Mouse (Mus musculus) frontal cortex, postnatal 10 days (tissue): ENCODE measurements around the gene Elavl2.
"Not testable (repeated sequence)": the region's sequence is repeated elsewhere in the genome, so short reads cannot be mapped to it uniquely, and the experiment has no call there.

Source experiments
- DNase-seq, 2 experiments: peaks; one replicate each; pipeline ENCODE4 v3.0.0; 2022; ENCODE audit warnings: low spot score in 2 of 2, mixed read lengths in 1 of 2

The Elavl2 gene

DNA sequence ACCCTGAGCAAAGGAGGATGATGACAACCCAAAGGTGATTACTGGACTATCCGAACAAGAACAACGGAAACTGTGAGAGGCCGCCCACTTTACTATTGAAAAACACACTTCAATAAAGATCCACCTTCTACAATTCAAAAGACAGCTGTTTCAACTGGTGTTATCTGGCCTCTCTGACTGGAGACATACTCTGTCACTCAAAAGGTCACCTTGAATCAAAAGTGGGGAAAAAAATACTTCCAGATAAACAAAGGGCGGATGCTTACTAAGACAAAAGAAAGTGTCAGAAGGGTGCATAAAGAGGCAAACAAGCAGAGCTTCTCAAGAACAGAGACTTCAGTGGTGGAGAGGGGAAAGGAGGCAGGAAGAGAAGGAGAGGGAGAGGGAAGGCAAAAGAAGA lies 66.4 kb downstream of the Elavl2 start:
- DNase-seq = no peak

DNA sequence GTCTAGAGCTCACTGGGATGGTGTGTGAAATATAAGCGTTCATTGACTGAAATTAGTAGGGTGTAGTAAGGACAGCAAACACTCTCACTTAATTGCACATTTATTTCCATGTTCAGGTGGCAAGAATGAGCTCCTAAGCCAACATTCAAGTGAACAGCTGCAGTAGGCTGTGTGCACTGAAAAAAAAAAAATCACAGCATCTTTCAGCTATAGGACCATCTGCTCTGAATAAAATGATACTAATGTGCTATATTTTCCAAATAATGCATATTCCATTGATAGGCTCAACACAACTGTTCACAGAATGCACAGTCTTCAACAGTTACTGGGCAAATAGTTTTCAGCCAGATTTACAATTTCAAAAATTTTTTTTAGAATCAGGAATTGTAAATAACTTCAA lies 89.8 kb downstream of the Elavl2 start:
- no peak for DNase-seq

DNA sequence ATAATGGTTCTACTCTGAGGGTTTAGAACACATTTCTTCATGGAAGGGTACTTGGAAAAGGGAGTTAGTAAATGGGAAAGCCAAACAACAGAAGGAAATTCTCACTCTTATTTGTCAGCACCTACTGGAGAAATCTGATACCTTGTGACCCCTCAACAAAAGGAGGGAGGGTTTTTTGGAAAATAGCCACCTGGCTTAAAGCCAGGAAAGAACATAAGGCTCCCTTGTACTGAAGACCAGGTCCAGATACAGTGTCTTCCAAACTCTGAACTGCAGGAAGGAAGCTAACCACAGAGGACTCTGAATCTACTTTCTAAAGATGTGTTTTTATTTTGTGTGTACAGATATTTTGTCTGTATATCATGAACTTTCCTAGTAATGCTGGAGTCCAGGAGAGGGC lies 102.9 kb downstream of the Elavl2 start:
- no peak for DNase-seq

DNA sequence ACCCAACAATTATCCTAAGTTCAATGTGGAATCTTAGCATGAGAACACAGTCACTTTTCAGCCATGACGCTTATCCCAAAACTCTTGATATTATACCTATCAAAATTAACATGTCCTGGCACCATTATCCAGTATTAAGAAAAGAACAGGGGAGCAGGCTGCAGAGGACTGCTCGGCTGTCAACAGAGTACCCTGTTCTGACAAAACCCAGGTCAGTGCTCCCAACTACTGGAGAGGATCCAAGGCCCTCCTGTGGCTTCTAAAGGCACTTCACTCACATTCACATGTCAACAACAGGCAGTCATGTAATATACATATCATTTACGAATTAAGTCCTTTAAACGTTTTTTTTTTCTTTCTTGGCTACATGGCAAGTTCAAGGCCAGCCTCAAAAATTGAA lies 105.3 kb downstream of the Elavl2 start:
- no peak for DNase-seq

DNA sequence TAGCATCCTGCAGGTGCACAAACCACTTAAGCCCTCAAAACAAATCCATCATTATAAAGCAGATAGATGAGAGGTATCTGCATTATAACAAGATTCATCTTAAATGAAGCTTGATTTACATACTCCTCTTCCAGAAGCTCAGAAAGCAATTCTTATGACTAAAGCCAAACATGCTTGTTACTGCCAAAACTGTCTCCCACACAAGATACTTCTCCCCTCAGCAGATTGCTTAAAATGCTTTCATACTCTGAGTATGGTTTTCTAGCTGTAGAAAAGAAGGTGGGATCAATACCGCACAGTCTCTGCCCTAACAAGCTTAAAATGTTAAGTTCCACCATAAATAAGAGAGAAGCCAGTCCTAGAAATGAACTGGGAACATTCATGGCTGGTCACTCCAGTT lies 109.1 kb downstream of the Elavl2 start:
- DNase-seq = no peak

DNA sequence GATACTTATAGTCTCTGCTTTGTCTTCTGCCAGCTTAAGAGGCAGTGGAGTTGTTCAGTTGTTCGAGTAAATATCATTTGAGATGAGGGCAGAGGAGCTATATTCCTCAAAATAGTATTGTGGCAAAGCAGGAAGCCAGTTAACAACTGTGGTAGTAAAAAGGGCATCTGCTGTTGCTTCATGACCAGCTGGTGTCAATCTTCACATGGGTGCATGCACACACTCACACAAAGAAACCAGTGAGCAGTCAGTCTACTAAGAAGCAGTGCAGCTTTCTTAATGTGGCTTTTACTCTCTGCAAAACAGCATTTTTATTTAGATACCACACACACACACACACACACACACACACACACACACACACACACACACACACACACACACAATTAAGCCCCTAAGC lies 110.2 kb downstream of the Elavl2 start:
- no peak for DNase-seq

DNA sequence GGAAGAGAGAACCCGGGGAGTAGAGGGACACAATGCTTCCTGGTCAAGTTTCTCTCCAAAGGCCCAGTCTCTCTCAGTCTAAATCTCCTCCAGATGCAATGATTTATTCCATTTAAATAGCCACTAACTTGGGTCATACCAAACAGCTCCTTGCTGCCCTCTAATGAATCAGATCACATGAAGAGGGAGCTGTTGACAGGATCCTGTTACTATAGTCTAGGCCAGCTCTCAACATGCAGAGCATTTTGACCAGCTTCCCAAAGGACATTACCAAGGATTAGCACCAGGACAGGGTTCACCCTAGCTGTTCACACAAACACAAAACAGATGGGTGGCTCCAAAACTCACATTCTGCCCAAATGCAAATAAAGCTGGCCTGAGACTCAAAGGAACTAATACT lies 111.4 kb downstream of the Elavl2 start:
- no peak for DNase-seq

DNA sequence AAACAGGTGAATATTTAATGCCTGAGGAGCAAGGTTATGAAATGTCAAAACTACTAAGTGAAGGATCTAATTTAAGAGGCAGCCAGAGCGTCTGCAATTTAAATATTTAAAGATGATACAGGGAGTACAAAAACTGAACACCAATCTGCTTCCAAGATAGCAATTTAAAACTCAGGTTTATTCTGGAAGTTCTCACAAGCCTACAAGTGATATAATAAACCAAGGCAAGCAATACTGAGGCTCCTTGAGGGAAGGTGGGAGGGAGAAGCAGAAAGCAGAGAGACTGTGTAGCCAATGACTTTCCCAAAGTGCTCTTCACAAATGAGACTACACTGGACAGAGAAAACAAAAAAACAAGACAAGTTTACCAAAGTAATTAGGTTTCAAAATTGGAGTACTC lies 132.2 kb downstream of the Elavl2 start:
- no peak for DNase-seq

DNA sequence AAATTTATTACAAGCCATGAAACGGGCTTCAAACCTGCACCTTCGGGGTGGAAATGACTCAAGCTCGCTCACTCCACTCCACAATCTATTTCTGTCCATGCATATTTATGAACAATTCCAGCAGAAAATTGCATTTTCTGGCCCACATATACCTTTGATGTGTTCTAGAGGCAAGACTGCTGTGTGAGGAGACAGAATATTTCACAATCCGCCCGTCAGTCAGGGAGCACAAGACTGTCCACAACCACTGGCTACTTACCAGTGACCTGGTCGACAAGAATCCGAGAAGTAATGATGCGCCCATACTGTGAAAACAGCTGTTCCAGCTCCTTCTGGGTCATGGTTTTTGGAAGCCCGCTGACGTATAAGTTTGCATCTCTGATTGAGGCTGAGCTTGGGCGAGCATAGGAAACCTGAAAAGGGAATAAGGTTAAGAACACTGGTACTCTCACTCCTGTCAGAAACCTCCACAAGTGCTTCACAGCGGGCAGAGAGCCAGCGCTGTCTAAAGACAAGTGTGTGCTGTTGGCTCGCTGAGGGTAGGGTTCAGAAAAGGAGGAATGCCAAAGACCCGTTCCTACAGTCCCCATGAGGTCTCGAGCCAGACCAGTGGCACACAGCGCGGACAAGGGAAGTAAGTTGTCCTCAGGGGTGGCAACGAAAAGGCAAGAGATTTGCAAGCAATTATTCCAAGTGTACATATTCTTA lies 136.7 kb downstream of the Elavl2 start:
- no peak for DNase-seq

DNA sequence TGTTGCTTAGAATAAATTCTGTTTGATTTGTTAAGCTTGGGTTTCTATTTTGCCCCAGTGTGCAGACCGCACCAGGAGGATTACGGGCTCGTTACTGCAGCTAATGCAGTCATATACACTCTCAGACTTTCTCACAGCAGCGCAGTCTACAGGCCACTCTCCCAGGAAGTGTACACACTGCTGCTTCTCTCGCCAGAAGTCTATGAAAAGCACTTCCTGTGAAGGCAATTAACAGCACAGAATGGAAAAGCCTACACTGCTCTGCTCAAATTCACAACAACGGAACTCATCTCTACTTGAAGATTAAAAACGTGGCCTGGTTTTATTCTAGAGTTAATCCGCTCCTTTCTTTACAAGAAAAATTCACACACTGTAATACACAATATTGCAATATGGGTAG lies 137.7 kb downstream of the Elavl2 start:
- DNase-seq = no peak

DNA sequence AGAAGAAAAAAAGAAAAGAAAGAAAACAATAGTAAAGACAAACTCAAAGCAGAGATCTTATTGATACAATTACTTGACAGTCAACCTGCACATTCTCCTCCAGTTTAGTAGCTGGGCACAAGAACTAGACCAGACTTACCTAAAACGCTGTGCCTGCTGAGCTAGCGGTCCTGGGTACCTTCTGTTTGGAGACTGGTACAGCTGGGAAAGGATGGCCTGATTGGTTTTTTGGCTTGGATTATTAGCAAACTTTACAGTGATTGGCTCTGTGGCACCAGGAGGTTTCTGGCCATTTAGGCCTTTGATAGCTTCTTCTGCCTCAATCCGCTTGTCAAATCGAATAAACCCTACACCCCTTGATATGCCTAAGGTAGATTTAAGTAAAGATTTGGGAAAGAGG lies 140.0 kb downstream of the Elavl2 start:
- no peak for DNase-seq

DNA sequence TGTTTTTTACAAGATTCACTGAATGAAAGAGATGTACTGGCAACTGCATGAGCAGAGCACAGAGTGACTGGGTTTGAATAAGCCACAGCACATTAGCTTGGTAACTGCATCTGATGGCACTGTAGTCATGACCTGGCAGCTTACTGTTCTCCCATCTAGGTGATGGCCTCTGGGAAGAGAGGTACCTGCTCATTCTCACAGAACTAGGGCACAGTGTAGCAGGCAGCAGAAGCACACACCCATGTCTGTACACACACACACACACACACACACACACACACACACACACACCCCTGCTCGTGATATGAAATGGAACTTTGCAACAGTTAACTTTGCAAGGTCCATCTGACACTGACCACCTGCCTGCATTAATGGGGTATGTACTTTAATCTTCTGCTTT lies 151.9 kb downstream of the Elavl2 start:
- DNase-seq = no peak

DNA sequence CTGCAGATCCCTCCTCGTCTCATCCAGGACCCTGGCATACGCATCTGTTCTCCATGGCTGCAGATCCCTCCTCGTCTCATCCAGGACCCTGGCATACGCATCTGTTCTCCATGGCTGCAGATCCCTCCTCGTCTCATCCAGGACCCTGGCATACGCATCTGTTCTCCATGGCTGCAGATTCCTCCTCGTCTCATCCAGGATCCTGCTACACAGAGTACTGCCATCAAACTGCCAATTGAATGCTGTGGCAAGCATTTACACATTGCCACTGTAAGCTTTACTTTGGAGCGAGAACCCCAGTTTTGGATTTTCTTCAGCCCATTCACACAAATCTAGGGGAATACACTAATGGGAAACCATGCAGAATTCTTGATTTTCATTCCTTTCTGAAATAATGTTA lies 155.4 kb downstream of the Elavl2 start:
- DNase-seq = not testable (repeated sequence)

DNA sequence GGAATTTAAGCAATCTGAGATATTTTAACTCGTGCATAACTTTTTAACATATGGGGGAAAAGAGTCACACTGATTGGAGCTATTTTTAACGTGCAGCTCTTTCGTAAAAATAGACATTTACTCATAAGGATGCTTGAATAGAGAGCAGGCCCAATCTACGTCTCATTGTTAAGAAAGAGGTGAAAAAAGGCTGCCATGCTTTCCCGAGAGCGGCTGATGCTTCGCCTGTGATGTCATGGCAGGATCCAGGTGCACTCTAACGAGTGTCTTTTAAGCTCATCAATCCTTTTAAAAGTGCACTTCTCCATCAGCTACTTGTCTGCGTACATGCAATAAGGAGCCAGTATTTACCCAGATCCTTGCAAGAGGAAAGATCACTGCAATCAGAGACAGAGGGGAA lies 156.0 kb downstream of the Elavl2 start:
- no peak for DNase-seq

DNA sequence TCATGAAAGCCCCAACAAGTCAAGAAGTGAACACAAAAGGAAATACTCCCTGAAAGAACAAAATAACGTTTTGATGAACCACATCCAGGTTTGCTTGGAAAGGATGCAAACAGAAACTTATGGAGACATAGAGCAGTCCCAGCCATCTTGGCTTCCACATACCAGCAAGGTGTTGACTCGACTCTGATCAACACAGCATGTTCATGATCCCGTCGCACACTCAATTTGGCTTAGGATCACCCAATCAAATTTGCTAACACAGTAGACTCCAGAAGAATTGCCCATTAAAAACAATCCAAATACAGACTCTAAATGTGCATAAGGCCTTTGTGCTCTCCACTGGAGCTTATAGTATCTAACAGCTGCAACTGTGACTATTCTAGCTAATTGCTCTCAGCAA lies 156.7 kb downstream of the Elavl2 start:
- no peak for DNase-seq

DNA sequence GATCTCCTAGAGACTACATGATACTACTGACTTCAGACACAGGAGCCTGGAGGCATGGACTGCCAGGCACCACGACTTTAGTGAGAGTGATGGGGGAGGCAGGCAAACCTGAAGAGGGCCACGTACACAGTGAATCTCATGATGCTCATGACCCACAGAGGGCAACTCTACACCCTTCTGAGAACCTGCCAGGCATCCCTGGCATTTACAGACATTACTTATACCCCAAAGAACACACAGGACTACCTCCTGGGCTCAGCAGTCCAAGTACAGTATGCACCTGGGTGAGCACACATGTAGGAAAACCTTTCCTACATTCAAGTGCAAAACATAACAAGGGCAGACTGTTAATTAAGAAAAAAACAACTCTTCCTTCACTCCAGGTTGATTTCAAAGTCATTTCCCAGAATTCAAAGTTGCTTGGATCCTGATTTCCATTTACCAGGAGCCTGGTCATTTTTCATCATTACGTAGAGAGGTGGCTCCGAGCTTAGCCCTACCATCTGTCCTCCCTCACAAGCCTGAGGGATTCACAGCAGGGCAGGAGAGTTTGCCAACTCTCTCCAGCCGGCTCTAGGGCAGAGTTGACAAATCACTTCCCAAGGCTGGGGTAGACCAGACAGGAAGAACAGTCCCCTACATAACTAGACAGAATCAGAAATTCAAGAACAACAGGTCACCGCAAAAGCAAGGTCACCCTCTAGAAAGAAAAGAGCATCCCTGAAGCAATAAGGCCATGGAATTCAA lies 161.7 kb downstream of the Elavl2 start:
- no peak for DNase-seq

DNA sequence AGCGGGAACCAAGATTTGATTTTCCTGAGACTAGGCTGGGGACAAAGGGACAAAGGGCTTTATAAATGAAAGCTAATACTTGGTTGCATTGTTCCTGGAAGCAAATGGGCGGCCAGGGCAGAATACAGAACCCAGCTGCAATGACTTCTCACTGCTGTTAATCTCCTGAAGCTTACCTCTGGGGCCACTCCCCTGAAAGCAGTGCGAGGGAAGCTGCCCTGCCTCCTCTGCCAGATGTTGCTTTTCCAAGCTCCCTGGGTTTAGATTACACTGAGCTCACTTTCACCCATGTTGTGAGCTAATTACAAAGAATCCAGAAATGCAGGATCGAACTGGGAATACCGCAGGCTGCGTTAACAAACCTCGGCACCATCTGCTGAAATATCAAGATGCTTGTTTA lies 163.6 kb downstream of the Elavl2 start:
- no peak for DNase-seq

DNA sequence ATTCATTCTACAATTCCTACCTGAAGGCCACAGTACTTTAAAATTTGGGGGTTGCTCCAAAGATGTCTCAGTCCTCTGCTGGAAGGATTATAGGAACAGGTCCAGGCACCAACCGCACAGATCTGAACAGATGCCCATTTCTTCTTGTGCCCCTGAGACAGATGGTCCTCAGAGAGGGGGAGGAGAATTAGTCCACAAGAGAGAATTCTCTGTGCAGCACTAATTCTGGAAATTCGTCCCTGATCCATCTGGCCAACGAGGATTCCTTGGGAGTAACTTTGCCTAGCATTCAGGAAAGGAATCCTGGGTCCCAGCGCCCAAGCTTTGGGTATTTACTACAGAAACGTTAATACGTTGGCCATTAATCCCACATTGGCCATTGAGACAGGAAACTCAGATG lies 165.6 kb downstream of the Elavl2 start:
- no peak for DNase-seq

DNA sequence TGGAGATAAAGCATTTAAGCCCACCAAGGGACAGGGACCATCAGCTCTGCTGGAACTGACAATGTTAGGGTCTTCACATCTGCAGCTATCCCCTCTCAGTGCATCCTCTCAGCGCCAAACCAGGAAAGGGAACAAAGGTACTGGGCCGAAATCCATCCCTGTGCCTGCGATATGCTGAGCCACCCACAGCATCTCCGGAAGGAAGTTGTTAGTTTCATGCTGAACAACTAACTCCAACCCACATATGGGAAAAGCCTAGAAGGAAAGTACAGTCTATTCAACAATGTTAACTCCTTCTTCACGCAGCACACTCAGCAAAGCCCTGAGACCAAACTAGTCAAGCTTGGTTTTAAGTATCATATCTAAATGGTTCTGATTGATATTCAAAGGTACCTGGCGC lies 167.0 kb downstream of the Elavl2 start:
- DNase-seq = no peak

DNA sequence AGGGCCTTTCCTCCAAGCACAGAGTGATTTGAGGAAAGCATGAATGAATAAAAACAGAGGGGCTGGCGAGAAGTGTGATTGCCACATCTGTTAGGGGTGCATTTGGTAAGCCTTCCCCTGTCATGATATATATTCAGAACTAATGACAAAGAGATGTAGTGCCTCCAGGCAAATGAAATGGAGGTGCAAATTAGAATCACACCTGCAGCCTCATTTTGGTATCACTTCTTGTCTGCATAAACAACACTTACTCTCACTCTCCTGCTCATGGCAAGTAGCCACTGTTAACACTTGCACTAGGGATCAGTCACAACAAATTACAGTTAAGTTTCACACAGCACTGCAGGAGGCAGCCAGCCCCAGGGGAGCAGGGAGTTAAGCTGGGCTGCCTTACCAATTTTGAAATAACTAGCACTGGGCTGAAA lies 170.1 kb downstream of the Elavl2 start:
- DNase-seq = no peak

DNA sequence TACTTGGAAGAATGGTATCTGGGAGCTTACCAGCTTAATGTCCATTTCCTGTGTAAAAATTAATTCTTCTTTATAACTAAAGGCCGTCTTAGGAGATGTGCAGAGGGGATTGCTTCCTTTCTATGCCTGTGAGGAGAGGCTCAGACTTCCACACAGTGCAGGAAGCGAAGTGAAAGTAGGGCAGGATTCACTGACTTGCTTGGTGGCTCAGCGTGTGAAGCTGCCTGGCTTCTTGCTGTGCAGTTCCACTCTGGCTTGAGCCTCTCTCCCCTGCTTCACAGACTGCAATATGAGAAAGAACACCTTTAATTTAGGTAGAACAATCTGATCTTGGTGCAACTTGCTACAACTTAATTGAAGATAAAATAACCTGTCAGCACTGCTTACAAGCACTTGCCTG lies 172.2 kb downstream of the Elavl2 start:
- no peak for DNase-seq

DNA sequence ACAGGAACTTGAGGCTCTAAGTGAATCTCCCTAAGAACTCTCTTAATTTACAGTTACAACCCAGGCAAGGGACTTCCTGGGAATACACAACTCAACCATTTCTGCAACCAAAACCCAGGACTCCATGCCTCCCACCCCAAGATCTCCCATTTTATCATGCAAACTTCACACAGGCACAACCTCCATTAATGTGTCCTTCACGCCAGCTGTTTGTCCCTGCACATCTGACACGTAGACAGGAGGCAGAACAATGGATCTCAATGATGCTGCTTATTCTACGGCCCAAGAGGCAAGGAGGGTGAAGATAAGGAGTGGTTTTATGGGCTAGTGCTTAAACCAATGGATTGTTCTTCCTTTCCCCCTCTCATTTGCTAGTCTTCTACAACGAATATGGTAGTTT lies 176.8 kb downstream of the Elavl2 start:
- DNase-seq = no peak

DNA sequence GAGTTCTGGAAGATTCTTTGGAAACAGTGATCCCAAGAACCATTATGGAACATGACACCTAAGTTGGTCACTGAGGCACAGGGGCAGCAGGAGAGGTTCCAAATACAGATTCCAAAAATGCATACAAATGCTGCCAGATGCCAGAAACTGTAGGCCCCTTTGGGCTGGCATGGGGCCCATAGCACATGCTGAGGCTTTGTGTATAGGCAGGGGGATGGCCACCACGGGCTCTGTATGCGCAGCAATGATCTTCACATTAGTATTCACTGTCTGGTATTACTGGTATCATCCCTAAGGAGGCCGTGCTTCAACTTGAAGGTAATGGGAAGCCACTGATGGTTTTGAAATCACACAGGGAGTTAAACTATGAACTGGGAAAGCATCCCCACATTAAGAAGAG lies 181.3 kb downstream of the Elavl2 start:
- DNase-seq = no peak

DNA sequence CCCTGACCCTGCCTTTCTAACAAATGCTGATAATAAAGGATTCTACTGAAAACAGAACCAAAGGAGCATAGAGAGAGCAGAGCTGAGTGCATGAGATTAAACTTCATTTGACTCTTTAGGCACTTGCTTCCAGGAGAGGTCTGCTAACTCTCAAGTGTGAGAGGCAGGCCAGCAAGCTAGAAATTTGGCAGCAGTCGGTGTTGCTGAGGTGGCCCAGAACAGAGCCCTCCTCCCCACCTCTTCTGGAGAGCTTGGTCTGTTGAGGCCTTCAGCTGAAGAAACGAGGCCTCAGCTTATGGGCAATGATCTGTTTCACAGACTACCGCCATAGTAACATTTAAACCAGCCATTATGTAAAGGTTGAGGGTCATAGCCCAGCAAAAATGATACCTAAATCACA lies 186.7 kb downstream of the Elavl2 start:
- DNase-seq = no peak
